Mouse (Mus musculus): ENCODE measurements around the gene Zfp777. TPM values are rescaled to one million over a fixed set of nuclear protein-coding genes. Genes with fewer than 3 reads are reported as not detected.

Gene Zfp777
- polyA plus RNA-seq, 1 experiment = 16.8 TPM

GRCm38 (mm10) chr6:48081021-48081420 lies 32.3 kb upstream of the Zfp777 start:
- Histone ChIP-seq H3K27ac (ENCODE audit: insufficient read depth, low read depth, low read length) (no peak overlapping the region), H3K36me3 (ENCODE audit: control insufficient read depth, insufficient read depth, low read length) (peaks cover 5% of the 10 kb centered on the region), H3K27me3 (replicated peaks; ENCODE audit: control insufficient read depth, insufficient read depth, low read length) (no peaks in the 10 kb centered on the region), H3K4me1 (ENCODE audit: control insufficient read depth, insufficient read depth, low read length) (peaks cover 10% of the 10 kb centered on the region), H3K4me3 (ENCODE audit: insufficient read depth, low read depth, low read length) (no peak overlapping the region)
- DNase-seq = no peak
- 97% methylated on average over 5 of the region's 5 CpGs for WGBS
- TF ChIP-seq CTCF (conservative IDR thresholded peaks at IDR 0.05; ENCODE audit: insufficient read depth, insufficient read length, low read depth, low read length) (no peak), POLR2A (IDR thresholded peaks at IDR 0.05; ENCODE audit: low read depth, low read length) (no peak)

- Histone ChIP-seq H3K4me1 (ENCODE audit: control insufficient read depth, insufficient read depth, low read length) (no peaks in the 10 kb centered on the region), H3K27me3 (replicated peaks; ENCODE audit: control insufficient read depth, insufficient read depth, low read length) (no peaks in the 10 kb centered on the region), H3K36me3 (ENCODE audit: control insufficient read depth, insufficient read depth, low read length) (peaks cover 2% of the 10 kb centered on the region; the same call in 1 of the 2 replicates), H3K27ac (ENCODE audit: insufficient read depth, low read depth, low read length) (no peak overlapping the region), H3K4me3 (ENCODE audit: insufficient read depth, low read depth, low read length) (0 out of 2 replicates have a peak overlapping the region, but pooled peaks have one; percentile 8)
- DNase-seq = peak; percentile 40
- no peak for TF ChIP-seq POLR2A (IDR thresholded peaks at IDR 0.05; ENCODE audit: low read depth, low read length)
- no peak for TF ChIP-seq CTCF (conservative IDR thresholded peaks at IDR 0.05; ENCODE audit: insufficient read depth, insufficient read length, low read depth, low read length)
- 52% methylated on average over 5 of the region's 5 CpGs for WGBS
These were observed 24.6 kb upstream of the Zfp777 start for GRCm38 (mm10) chr6:48073316-48073715.

- 81% methylated on average over 3 of the region's 3 CpGs for WGBS
- Histone ChIP-seq H3K36me3 (ENCODE audit: control insufficient read depth, insufficient read depth, low read length) (peaks cover 8% of the 10 kb centered on the region), H3K27me3 (replicated peaks; ENCODE audit: control insufficient read depth, insufficient read depth, low read length) (no peaks in the 10 kb centered on the region), H3K27ac (ENCODE audit: insufficient read depth, low read depth, low read length) (no peak overlapping the region), H3K4me3 (ENCODE audit: insufficient read depth, low read depth, low read length) (no peak overlapping the region), H3K4me1 (ENCODE audit: control insufficient read depth, insufficient read depth, low read length) (no peaks in the 10 kb centered on the region)
- no peak for DNase-seq
- TF ChIP-seq CTCF (conservative IDR thresholded peaks at IDR 0.05; ENCODE audit: insufficient read depth, insufficient read length, low read depth, low read length) = no peak
- TF ChIP-seq POLR2A (IDR thresholded peaks at IDR 0.05; ENCODE audit: low read depth, low read length) = no peak
These were observed 18.8 kb upstream of the Zfp777 start for GRCm38 (mm10) chr6:48067492-48067891.

GRCm38 (mm10) chr6:48065587-48066075 lies 16.9 kb upstream of the Zfp777 start:
- Histone ChIP-seq H3K4me1 (ENCODE audit: control insufficient read depth, insufficient read depth, low read length) (no peaks in the 10 kb centered on the region), H3K36me3 (ENCODE audit: control insufficient read depth, insufficient read depth, low read length) (peaks cover 8% of the 10 kb centered on the region), H3K27ac (ENCODE audit: insufficient read depth, low read depth, low read length) (no peak overlapping the region), H3K27me3 (replicated peaks; ENCODE audit: control insufficient read depth, insufficient read depth, low read length) (no peaks in the 10 kb centered on the region), H3K4me3 (ENCODE audit: insufficient read depth, low read depth, low read length) (no peak overlapping the region)
- no peak for DNase-seq
- TF ChIP-seq POLR2A (IDR thresholded peaks at IDR 0.05; ENCODE audit: low read depth, low read length) (no peak), CTCF (conservative IDR thresholded peaks at IDR 0.05; ENCODE audit: insufficient read depth, insufficient read length, low read depth, low read length) (no peak)
- 95% methylated on average over 6 of the region's 6 CpGs for WGBS

GRCm38 (mm10) chr6:48064451-48064850 lies 15.7 kb upstream of the Zfp777 start:
- DNase-seq = no peak
- 97% methylated on average over 14 of the region's 14 CpGs for WGBS
- Histone ChIP-seq H3K27ac (ENCODE audit: insufficient read depth, low read depth, low read length) (no peak overlapping the region), H3K4me1 (ENCODE audit: control insufficient read depth, insufficient read depth, low read length) (no peaks in the 10 kb centered on the region), H3K27me3 (replicated peaks; ENCODE audit: control insufficient read depth, insufficient read depth, low read length) (no peaks in the 10 kb centered on the region), H3K4me3 (ENCODE audit: insufficient read depth, low read depth, low read length) (no peak overlapping the region), H3K36me3 (ENCODE audit: control insufficient read depth, insufficient read depth, low read length) (peaks cover 8% of the 10 kb centered on the region)
- no peak for TF ChIP-seq POLR2A (IDR thresholded peaks at IDR 0.05; ENCODE audit: low read depth, low read length)

- H3K36me3 ChIP-seq (ENCODE audit: control insufficient read depth, insufficient read depth, low read length) = peaks cover 8% of the 10 kb centered on the region
- WGBS = 96% methylated on average over 28 of the region's 28 CpGs
- no peak overlapping the region for H3K27ac ChIP-seq (ENCODE audit: insufficient read depth, low read depth, low read length)
- DNase-seq = no peak
- H3K4me3 ChIP-seq (ENCODE audit: insufficient read depth, low read depth, low read length) = no peak overlapping the region
- no peaks in the 10 kb centered on the region for H3K27me3 ChIP-seq (replicated peaks; ENCODE audit: control insufficient read depth, insufficient read depth, low read length)
- TF ChIP-seq CTCF (conservative IDR thresholded peaks at IDR 0.05; ENCODE audit: insufficient read depth, insufficient read length, low read depth, low read length) = no peak
- no peak for TF ChIP-seq POLR2A (IDR thresholded peaks at IDR 0.05; ENCODE audit: low read depth, low read length)
- H3K4me1 ChIP-seq (ENCODE audit: control insufficient read depth, insufficient read depth, low read length) = no peaks in the 10 kb centered on the region
These were observed 15.2 kb upstream of the Zfp777 start for GRCm38 (mm10) chr6:48063940-48064339.

- Histone ChIP-seq H3K4me1 (ENCODE audit: control insufficient read depth, insufficient read depth, low read length) (no peaks in the 10 kb centered on the region), H3K4me3 (ENCODE audit: insufficient read depth, low read depth, low read length) (no peak overlapping the region), H3K27me3 (replicated peaks; ENCODE audit: control insufficient read depth, insufficient read depth, low read length) (no peaks in the 10 kb centered on the region), H3K36me3 (ENCODE audit: control insufficient read depth, insufficient read depth, low read length) (peaks cover 6% of the 10 kb centered on the region), H3K27ac (ENCODE audit: insufficient read depth, low read depth, low read length) (no peak overlapping the region)
- no peak for DNase-seq
- no peak for TF ChIP-seq POLR2A (IDR thresholded peaks at IDR 0.05; ENCODE audit: low read depth, low read length)
- no peak for TF ChIP-seq CTCF (conservative IDR thresholded peaks at IDR 0.05; ENCODE audit: insufficient read depth, insufficient read length, low read depth, low read length)
- WGBS = 100% methylated on average over 1 of the region's 1 CpGs
These were observed 12.2 kb upstream of the Zfp777 start for GRCm38 (mm10) chr6:48060895-48061294.

Measured in kidney, adult 2 months (tissue).